In the genomic region with DNA sequence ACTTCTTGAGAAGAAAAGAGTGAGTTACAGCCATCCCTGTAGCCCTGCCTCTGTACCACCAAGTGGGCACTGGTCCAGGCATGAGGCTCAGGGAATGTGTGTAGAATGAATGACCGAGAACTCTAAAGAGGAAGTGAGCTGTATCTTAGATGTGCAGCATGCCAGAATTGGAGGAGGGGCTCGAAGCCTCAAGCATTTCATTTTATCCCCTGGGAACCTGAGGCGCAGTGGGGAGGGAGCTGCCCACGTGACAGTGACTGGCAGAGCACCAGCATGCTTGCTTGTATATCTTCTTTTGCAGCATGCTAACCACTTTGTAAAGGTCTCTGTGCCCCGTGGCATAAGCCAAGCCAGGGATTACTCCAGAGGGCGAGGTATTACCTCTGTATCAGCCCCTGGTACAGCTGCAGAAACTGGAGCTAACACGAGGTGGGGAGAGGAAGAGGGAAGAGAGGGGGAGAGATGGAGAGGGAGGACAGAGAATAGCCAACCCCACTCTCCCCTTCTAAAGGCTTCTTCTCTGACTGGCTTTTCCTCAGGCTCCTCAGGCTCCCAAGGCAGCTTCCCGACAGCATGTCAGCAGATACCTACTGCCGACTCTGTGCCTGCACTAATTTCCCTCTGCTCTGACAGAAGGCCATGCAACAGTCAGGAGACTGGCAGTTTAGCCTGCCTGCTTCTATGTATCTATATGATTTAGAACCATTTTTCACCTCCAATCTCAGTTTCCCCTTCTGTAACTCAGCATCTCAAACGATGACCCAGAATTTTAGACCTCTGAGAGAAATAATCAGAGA, we compare ENCODE assay signal across 8 mouse cellular contexts. TPM values are rescaled to one million over a fixed set of nuclear protein-coding genes. Genes with fewer than 3 reads are reported as not detected.
DNase-seq lines count a peak whose midpoint lies in the region; ATAC-seq and TF ChIP-seq lines count a peak whose summit lies in the region.

No protein-coding gene starts in this region.

- ATAC-seq in midbrain, embryonic 13.5 days, result peak; percentile 67
- peak; percentile 49; the same call in 1 of the 2 replicates for ATAC-seq in hindbrain, postnatal 0 days
- peak; percentile 38 for ATAC-seq in midbrain, embryonic 15.5 days (replicated peaks)
- no peak for ATAC-seq in megakaryocyte, adult 5-6 weeks (ENCODE audit: poor library complexity, severe bottlenecking)

- DNase-seq in midbrain, embryonic 10.5 days (ENCODE audit: low spot score), result no peak
- DNase-seq in cerebellum, postnatal 10 days, result peak; percentile 39 to 57
- DNase-seq in gastrocnemius, postnatal 10 days, result peak; percentile 8
- DNase-seq in hindbrain, postnatal 0 days (ENCODE audit: low spot score), result peak; percentile 69
- DNase-seq in B cell, adult 2 months, result no peak

- WGBS in midbrain, embryonic 13.5 days, result 28% methylated on average over 10 of the region's 10 CpGs
- WGBS in midbrain, embryonic 10.5 days, result 50% methylated on average over 10 of the region's 10 CpGs
- 19% methylated on average over 10 of the region's 10 CpGs for WGBS in hindbrain, postnatal 0 days
- 24% methylated on average over 10 of the region's 10 CpGs for WGBS in midbrain, embryonic 15.5 days

- H3K4me1 ChIP-seq in midbrain, embryonic 13.5 days (replicated peaks), result peaks cover 79% of the 10 kb centered on the region
- peaks cover 57% of the 10 kb centered on the region for H3K4me1 ChIP-seq in midbrain, embryonic 10.5 days
- H3K4me1 ChIP-seq in hindbrain, postnatal 0 days (ENCODE audit: insufficient read depth, low read length), result peaks cover 21% of the 10 kb centered on the region
- peaks cover 77% of the 10 kb centered on the region for H3K4me1 ChIP-seq in midbrain, embryonic 15.5 days

- no peaks in the 10 kb centered on the region for H3K9me3 ChIP-seq in midbrain, embryonic 13.5 days
- no peaks in the 10 kb centered on the region for H3K9me3 ChIP-seq in midbrain, embryonic 10.5 days (replicated peaks)
- H3K9me3 ChIP-seq in hindbrain, postnatal 0 days (ENCODE audit: low read length), result no peaks in the 10 kb centered on the region
- no peaks in the 10 kb centered on the region for H3K9me3 ChIP-seq in midbrain, embryonic 15.5 days

- H3K27me3 ChIP-seq in midbrain, embryonic 13.5 days, result no peaks in the 10 kb centered on the region
- H3K27me3 ChIP-seq in midbrain, embryonic 10.5 days (ENCODE audit: low read depth, poor library complexity, severe bottlenecking), result peaks cover 77% of the 10 kb centered on the region
- no peaks in the 10 kb centered on the region for H3K27me3 ChIP-seq in hindbrain, postnatal 0 days (ENCODE audit: insufficient read depth, low read length)
- no peaks in the 10 kb centered on the region for H3K27me3 ChIP-seq in midbrain, embryonic 15.5 days (replicated peaks)

- no peak for TF ChIP-seq CTCF in hindbrain, postnatal 0 days (IDR thresholded peaks at IDR 0.05; ENCODE audit: low read depth)

- peaks cover 5% of the 10 kb centered on the region; the same call in 1 of the 2 replicates for H3K36me3 ChIP-seq in midbrain, embryonic 13.5 days
- no peaks in the 10 kb centered on the region for H3K36me3 ChIP-seq in midbrain, embryonic 10.5 days
- H3K36me3 ChIP-seq in hindbrain, postnatal 0 days (ENCODE audit: insufficient read depth, low read length), result no peaks in the 10 kb centered on the region
- no peaks in the 10 kb centered on the region for H3K36me3 ChIP-seq in midbrain, embryonic 15.5 days (replicated peaks)

- H3K27ac ChIP-seq in midbrain, embryonic 13.5 days, result peak overlapping the region; percentile 61; the same call in 1 of the 2 replicates
- H3K27ac ChIP-seq in midbrain, embryonic 10.5 days (replicated peaks), result no peak overlapping the region
- peak overlapping the region; percentile 64 for H3K27ac ChIP-seq in hindbrain, postnatal 0 days
- H3K27ac ChIP-seq in midbrain, embryonic 15.5 days, result peak overlapping the region; percentile 53

- 0 out of 2 replicates have a peak overlapping the region, but pooled peaks have one; percentile 29 for H3K9ac ChIP-seq in midbrain, embryonic 13.5 days (replicated peaks)
- no peak overlapping the region for H3K9ac ChIP-seq in hindbrain, postnatal 0 days (replicated peaks; ENCODE audit: low read length)
- H3K9ac ChIP-seq in midbrain, embryonic 15.5 days, result no peak overlapping the region

- peak overlapping the region; percentile 25 for H3K4me2 ChIP-seq in midbrain, embryonic 13.5 days (replicated peaks)
- 0 out of 2 replicates have a peak overlapping the region, but pooled peaks have one; percentile 11 for H3K4me2 ChIP-seq in hindbrain, postnatal 0 days (ENCODE audit: low read depth, low read length)
- no peak overlapping the region for H3K4me2 ChIP-seq in midbrain, embryonic 15.5 days

- H3K4me3 ChIP-seq in midbrain, embryonic 13.5 days (replicated peaks), result no peak overlapping the region
- no peak overlapping the region for H3K4me3 ChIP-seq in midbrain, embryonic 10.5 days
- H3K4me3 ChIP-seq in hindbrain, postnatal 0 days (ENCODE audit: low read length), result no peak overlapping the region
- H3K4me3 ChIP-seq in midbrain, embryonic 15.5 days, result no peak overlapping the region

RNA-seq across cellular contexts. Expression of gene Gnao1, which starts 31.4 kb away (rescaled TPM):
- polyA plus RNA-seq in midbrain, embryonic 13.5 days (2015; fragmentation: Nextera tagmentation; extraction: Ambion mirVana), result 125 and 140 TPM in 2 replicates
- polyA plus RNA-seq in midbrain, embryonic 10.5 days (2016; fragmentation: Nextera tagmentation; extraction: Ambion mirVana), result 13.1 and 25.4 TPM in 2 replicates
- 10 to 100 TPM; 10.1 to 14.9 TPM for total RNA-seq in gastrocnemius, postnatal 10 days (2021)
- total RNA-seq in hindbrain, postnatal 0 days (2014; rRNA removed), result 291 and 301 TPM in 2 replicates
- polyA plus RNA-seq in hindbrain, postnatal 0 days (2015; fragmentation: Nextera tagmentation; extraction: Ambion mirVana), result 230 and 244 TPM in 2 replicates
- 242 and 245 TPM in 2 replicates for polyA plus RNA-seq in midbrain, embryonic 15.5 days (2015; fragmentation: Nextera tagmentation; extraction: Ambion mirVana)
- total RNA-seq in megakaryocyte, adult 5-6 weeks (2015), result 0.41 TPM in 1 of 2 replicates, not detected in the other
- total RNA-seq in megakaryocyte, adult 5-6 weeks (2017), result not detected in 2 replicates

Comparison
In these comparisons a context has a peak if more than half of its experiments do, and no peak if none do; other contexts are left out.
1. DNase-seq: peak in cerebellum, postnatal 10 days (2 of 2), gastrocnemius, postnatal 10 days (single experiment) and hindbrain, postnatal 0 days (single experiment); none in midbrain, embryonic 10.5 days (single experiment) and B cell, adult 2 months (0 of 2).